Mouse (Mus musculus) liver, embryonic 14.5 days (tissue): ENCODE measurements around the gene Gm11627. TPM values are rescaled to one million over a fixed set of nuclear protein-coding genes. Genes with fewer than 3 reads are reported as not detected.

Experiments
- ATAC-seq: fragments of 200-750 bp; cut with Nextera tagmentation; 2 replicates; pipeline ENCODE4 v1.8.0; 2017; ENCODE audit warnings: moderate number of reproducible peaks, mild to moderate bottlenecking, moderate library complexity; ENCODE audit not compliant: insufficient read depth
- DNase-seq, 3 experiments: peaks; one replicate each; pipeline ENCODE4 v3.0.0-alpha.2; 2012 to 2013; ENCODE audit warnings: low read depth in 3 of 3, low spot score in 3 of 3
- H3K27ac ChIP-seq: fragments of 300-500 bp; sonication (generic); 2 replicates; pipeline ENCODE4 v1.5.1; 2014; ENCODE audit warnings: moderate library complexity, mild to moderate bottlenecking, control low read depth, inconsistent platforms
- H3K27me3 ChIP-seq: fragments of 300-500 bp; sonication (generic); 2 replicates; pipeline ENCODE4 v1.6.1; 2014; ENCODE audit warnings: mild to moderate bottlenecking, low read length, moderate library complexity; ENCODE audit not compliant: control insufficient read depth, insufficient read depth
- H3K36me3 ChIP-seq: fragments of 300-500 bp; sonication (generic); replicated peaks from 2 replicates; pipeline ENCODE4 v1.6.1; 2014; ENCODE audit warnings: low read depth; ENCODE audit not compliant: control insufficient read depth, insufficient read depth
- H3K4me1 ChIP-seq, 2 experiments: fragments of 200-500 bp in 1 of 2; fragments of 300-500 bp in 1 of 2; sonication (generic) in 1 of 2; replicated peaks; 2 replicates each; pipeline ENCODE4 v1.6.1; 2012 to 2014; ENCODE audit warnings: antibody characterized with exemption in 1 of 2, inconsistent platforms in 1 of 2, low read length in 1 of 2; ENCODE audit not compliant: control insufficient read depth in 2 of 2, insufficient read depth in 2 of 2
- H3K4me2 ChIP-seq: fragments of 300-500 bp; sonication (generic); 2 replicates; pipeline ENCODE4 v1.6.1; 2014; ENCODE audit warnings: low read depth, mild to moderate bottlenecking, control low read depth, moderate library complexity
- H3K4me3 ChIP-seq, 2 experiments: fragments of 200-500 bp in 1 of 2; fragments of 300-500 bp in 1 of 2; sonication (generic) in 1 of 2; 2 replicates each; pipeline ENCODE4 v1.5.1; 2012 to 2014; ENCODE audit warnings: low read depth in 2 of 2, low read length in 2 of 2, mild to moderate bottlenecking in 2 of 2, control low read depth in 1 of 2, inconsistent platforms in 1 of 2, moderate library complexity in 1 of 2; ENCODE audit not compliant: insufficient read depth in 1 of 2
- H3K9ac ChIP-seq: fragments of 300-500 bp; sonication (generic); replicated peaks from 2 replicates; pipeline ENCODE4 v1.6.1; 2014; ENCODE audit warnings: mild to moderate bottlenecking, control low read depth, moderate library complexity
- H3K9me3 ChIP-seq: fragments of 300-500 bp; sonication (generic); 2 replicates; pipeline ENCODE4 v1.6.1; 2016; ENCODE audit warnings: low read length, mixed read lengths; ENCODE audit not compliant: control insufficient read depth
- CTCF ChIP-seq: IDR thresholded peaks from 2 replicates; pipeline ENCODE4 v1.5.1; 2016; ENCODE audit warnings: antibody characterized with exemption, low read depth, control low read depth
- EP300 ChIP-seq: IDR thresholded peaks from 2 replicates; pipeline ENCODE4 v1.6.1; 2016; ENCODE audit warnings: antibody characterized with exemption, low read depth
- WGBS: fragments of 180-500 bp; shearing (Covaris S2); extraction: QIAGEN DNeasy Blood & Tissue Kit; methylation state at CpG from one replicate; pipeline ENCODE4 v1.1.7; 2014; ENCODE audit not compliant: insufficient replicate concordance; 5-methylcytosine and 5-hydroxymethylcytosine counted together
- polyA plus RNA-seq, 2 experiments: library from polyadenylated mRNA; depleted of rRNA in 1 of 2; stranded (reverse) in 1 of 2; unstranded in 1 of 2; fragments of >200 nt; fragmentation: Nextera tagmentation in 1 of 2; extraction: Ambion mirVana in 1 of 2; gene quantifications; 2 replicates each; pipeline versions ENCODE4 v1.2.1 to v1.2.3; 2012 to 2014

Gm11627 gene
- polyA plus RNA-seq, 2 experiments: 0.17 TPM; not detected in 1

DNA sequence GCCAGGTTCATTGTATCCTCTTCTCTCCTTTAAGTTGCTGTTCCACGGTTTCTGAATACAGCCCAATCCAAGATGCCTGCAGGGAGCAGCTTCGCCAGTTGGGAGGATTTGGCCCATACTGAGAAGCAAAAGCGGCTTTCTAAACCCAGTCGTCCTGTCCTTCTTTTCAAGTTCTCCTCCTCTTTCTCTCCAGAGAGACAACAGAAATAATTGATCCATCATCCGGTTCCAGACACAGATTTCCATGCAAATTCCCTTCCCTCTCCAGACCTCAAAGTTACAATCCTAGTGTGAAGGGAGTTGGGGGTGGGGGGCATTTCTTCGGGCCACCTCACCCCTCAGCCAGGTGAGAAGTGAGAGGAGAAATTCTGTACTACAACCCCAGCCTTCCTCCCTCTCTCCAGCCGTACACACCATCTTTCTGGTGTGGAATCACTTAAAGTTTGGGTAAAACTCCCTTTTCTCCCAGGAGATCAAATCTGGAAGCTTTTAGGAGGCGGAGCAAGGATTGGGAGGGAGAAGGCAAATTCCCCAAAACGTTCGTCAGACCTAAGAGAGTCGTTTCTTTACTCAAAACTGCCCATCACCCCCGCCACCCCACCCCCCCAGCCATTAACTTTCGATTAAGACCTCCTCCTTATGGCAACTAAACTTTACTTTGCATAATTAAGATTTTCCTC is 23.7 kb upstream of the Gm11627 start:
- Histone ChIP-seq H3K27ac (no peak overlapping the region), H3K36me3 (no peaks in the 10 kb centered on the region), H3K4me3 (peak overlapping the region in 1 of 2 experiments; percentile 26; a peak in 1 of 4 replicates), H3K9ac (no peak overlapping the region), H3K9me3 (no peaks in the 10 kb centered on the region), H3K4me1 (no peaks in the 10 kb centered on the region), H3K27me3 (peaks cover 65% of the 10 kb centered on the region), H3K4me2 (peak overlapping the region; percentile 44)
- no peak for ATAC-seq
- DNase-seq: no peak
- 9% methylated on average over 13 of the region's 13 CpGs for WGBS
- no peak for TF ChIP-seq EP300
- TF ChIP-seq CTCF: no peak

GRCm38 (mm10) chr11:102599912-102600311 is 20.7 kb upstream of the Gm11627 start:
- Histone ChIP-seq H3K27ac (no peak overlapping the region), H3K9me3 (no peaks in the 10 kb centered on the region), H3K4me2 (no peak overlapping the region), H3K4me3 (no peak overlapping the region), H3K9ac (no peak overlapping the region), H3K4me1 (no peaks in the 10 kb centered on the region), H3K27me3 (peaks cover 36% of the 10 kb centered on the region), H3K36me3 (no peaks in the 10 kb centered on the region)
- 53% methylated on average over 3 of the region's 3 CpGs for WGBS
- TF ChIP-seq CTCF: peak; percentile 34
- no peak for TF ChIP-seq EP300
- ATAC-seq (no peak), DNase-seq (no peak)

GRCm38 (mm10) chr11:102595341-102595820 is 16.1 kb upstream of the Gm11627 start:
- TF ChIP-seq CTCF (no peak), EP300 (no peak)
- no peaks in the 10 kb centered on the region for H3K27me3 ChIP-seq
- no peak overlapping the region for H3K27ac ChIP-seq
- H3K4me1 ChIP-seq: no peaks in the 10 kb centered on the region
- H3K9me3 ChIP-seq: no peaks in the 10 kb centered on the region
- H3K4me2 ChIP-seq: no peak overlapping the region
- no peak for ATAC-seq
- no peak overlapping the region for H3K4me3 ChIP-seq
- WGBS: 23% methylated on average over 3 of the region's 4 CpGs
- H3K9ac ChIP-seq: no peak overlapping the region
- no peak for DNase-seq
- no peaks in the 10 kb centered on the region for H3K36me3 ChIP-seq

- no peak overlapping the region for H3K4me3 ChIP-seq
- H3K4me2 ChIP-seq: no peak overlapping the region
- no peak overlapping the region for H3K27ac ChIP-seq
- TF ChIP-seq CTCF (peak; percentile 14; the same call in 1 of the 2 replicates), EP300 (no peak)
- no peak overlapping the region for H3K9ac ChIP-seq
- ATAC-seq (no peak), DNase-seq (no peak)
- H3K9me3 ChIP-seq: no peaks in the 10 kb centered on the region; the same call in 1 of the 2 replicates
- no peaks in the 10 kb centered on the region; the same call in 1 of the 2 replicates for H3K27me3 ChIP-seq
- H3K4me1 ChIP-seq: no peaks in the 10 kb centered on the region
- 70% methylated on average over 3 of the region's 3 CpGs for WGBS
- no peaks in the 10 kb centered on the region for H3K36me3 ChIP-seq
Observed at GRCm38 (mm10) chr11:102587554-102587953, 8.3 kb upstream of the Gm11627 start.

DNA sequence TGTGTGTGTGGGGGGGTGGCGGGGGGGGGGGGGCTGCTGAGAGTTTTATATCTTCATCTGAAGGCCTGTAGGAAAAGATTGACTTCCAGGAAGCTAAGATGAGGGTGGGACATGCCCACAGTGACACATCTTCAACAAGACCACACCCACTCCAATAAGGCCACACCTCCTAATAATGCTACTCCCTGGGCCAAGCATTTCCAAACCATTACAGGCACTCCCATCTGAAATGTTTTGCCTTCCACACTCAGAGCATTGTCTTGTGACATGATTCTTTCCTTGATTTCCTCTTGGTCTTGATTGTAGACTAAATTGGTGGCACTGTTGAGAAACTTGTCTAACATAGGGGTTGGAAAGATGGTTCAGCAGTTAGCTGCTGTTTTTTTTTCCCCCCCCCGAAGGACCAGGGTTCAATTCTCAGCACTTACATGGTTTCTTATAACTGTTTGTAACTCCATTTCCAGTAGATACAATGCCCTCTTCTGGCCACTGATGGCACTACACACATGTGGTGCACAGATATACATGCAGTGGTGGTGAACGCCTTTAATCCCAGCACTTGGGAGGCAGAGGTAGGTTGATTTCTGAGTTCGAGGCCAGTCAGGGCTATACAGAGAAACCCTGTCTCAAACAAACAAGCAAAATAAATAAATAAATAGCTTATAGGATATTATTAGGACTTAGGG is 7.3 kb upstream of the Gm11627 start:
- Histone ChIP-seq H3K4me1 (no peaks in the 10 kb centered on the region), H3K4me3 (no peak overlapping the region), H3K4me2 (no peak overlapping the region), H3K27me3 (no peaks in the 10 kb centered on the region; the same call in none of the 2 replicates), H3K36me3 (no peaks in the 10 kb centered on the region), H3K9ac (no peak overlapping the region), H3K27ac (no peak overlapping the region), H3K9me3 (no peaks in the 10 kb centered on the region; the same call in 1 of the 2 replicates)
- 69% methylated on average over 4 of the region's 4 CpGs for WGBS
- DNase-seq (no peak), ATAC-seq (no peak)
- TF ChIP-seq CTCF (peak; percentile 17; the same call in 1 of the 2 replicates), EP300 (no peak)
